Mouse (Mus musculus): ENCODE results near the gene Rnase1. TPM values are rescaled to one million over a fixed set of nuclear protein-coding genes. Genes with fewer than 3 reads are reported as not detected.
A peak's percentile ranks its signal among the peaks of the same experiment; 100 is the strongest.

The Rnase1 gene
- polyA plus RNA-seq, 1 experiment = 47.1 TPM

DNA sequence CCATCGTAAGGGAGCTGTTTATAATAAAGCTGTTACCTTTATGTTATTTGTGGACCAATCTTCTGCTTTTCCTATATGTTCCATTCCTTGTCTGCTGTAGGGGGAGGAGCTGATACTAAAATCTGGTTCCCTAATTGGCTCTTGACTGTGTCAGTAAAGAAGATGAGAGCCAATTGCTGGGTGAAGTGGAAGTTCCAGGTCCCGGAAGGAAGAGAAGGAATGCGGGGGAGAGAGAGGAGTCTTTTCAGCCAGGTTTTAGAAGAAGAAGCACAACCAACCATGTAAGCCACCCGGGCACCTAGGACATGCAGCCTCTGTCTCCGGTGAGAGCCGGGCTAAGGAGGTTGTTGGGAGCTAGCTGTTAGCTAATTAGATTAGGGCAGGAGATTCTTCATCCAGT is 20.9 kb downstream of the Rnase1 start:
- 92% methylated on average over 6 of the region's 6 CpGs for WGBS
- Histone ChIP-seq H3K4me1 (ENCODE audit: control insufficient read depth, insufficient read depth, insufficient read length, low read length) (peaks cover 7% of the 10 kb centered on the region; the same call in 1 of the 2 replicates), H3K27me3 (ENCODE audit: control insufficient read depth, insufficient read depth, low read length) (no peaks in the 10 kb centered on the region), H3K27ac (ENCODE audit: insufficient read depth, low read depth, low read length) (no peak overlapping the region), H3K36me3 (ENCODE audit: control insufficient read depth, insufficient read depth, low read length) (no peaks in the 10 kb centered on the region), H3K4me3 (ENCODE audit: low read depth, low read length) (no peak overlapping the region)
- TF ChIP-seq POLR2A (IDR thresholded peaks at IDR 0.05; ENCODE audit: low read depth, low read length) (no peak), CTCF (IDR thresholded peaks at IDR 0.05; ENCODE audit: extremely low read depth, insufficient read length, insufficient replicate concordance, low read depth, low read length) (no peak)

DNA sequence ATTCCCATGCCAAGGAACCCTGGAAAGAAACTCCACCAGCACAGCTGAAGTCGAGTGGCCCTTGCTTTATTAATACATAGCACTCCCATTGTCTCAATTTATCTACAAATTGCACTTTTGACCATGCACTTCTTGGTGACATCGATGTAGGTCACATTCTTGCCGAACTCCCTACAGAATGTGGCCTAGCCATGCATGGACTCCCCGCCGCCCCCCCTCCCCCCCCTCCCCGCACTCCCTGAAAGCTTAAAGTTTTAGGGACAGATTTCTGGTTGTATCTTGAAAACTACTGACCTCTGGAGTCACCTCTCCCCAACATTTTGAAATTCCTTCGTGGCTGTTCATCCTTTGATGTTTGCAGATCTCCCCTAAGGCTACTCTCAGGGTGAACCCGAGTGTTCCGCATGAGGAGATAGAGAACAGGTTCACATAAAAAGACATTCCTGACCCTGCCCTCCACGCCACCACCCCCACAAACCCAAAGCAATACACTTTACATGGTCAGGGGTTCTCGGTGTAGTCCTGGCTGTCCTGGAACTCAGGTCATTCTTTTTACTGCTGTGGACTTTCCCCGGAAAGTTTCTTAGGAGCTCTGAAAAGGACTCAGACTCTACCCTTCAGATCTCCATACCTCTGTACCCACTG is 32.5 kb downstream of the Rnase1 start, which contains the start of gene Eddm3b:
Gene Eddm3b (plus strand): TSS at position 511 of the 645 bp plus-strand sequence.
- no peak for TF ChIP-seq CTCF (IDR thresholded peaks at IDR 0.05; ENCODE audit: extremely low read depth, insufficient read length, insufficient replicate concordance, low read depth, low read length)
- TF ChIP-seq POLR2A (IDR thresholded peaks at IDR 0.05; ENCODE audit: low read depth, low read length) = no peak
- H3K4me1 ChIP-seq (ENCODE audit: control insufficient read depth, insufficient read depth, insufficient read length, low read length) = no peaks in the 10 kb centered on the region
- no peak within 1 kb of the TSS for H3K4me3 ChIP-seq (ENCODE audit: low read depth, low read length)
- no peaks in the 10 kb centered on the region for H3K27me3 ChIP-seq (ENCODE audit: control insufficient read depth, insufficient read depth, low read length)
- H3K27ac ChIP-seq (ENCODE audit: insufficient read depth, low read depth, low read length) = no peak within 1 kb of the TSS
- 72% methylated on average over 12 of the region's 12 CpGs for WGBS
- H3K36me3 ChIP-seq (ENCODE audit: control insufficient read depth, insufficient read depth, low read length) = no peaks in the 10 kb centered on the region

DNA sequence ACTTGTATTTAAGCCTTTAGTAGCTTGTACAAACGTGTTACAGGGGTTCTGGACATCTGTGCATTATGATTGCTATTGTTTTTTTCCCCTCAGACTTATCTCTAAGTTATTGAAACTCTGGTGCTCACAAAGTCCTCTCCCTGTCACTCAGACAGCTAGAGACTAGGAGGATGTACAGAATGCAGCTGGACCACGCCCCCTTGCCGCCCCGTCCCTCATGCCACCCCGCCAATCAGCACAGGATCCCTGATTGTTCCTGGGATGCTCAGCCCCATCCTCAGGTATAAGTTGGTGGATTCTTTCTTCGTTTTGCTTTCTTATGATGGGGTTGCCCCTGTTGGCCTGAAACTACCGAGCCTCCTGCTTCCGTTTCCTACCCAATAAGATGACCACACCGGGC is 33.1 kb downstream of the Rnase1 start:
- Histone ChIP-seq H3K4me1 (ENCODE audit: control insufficient read depth, insufficient read depth, insufficient read length, low read length) (no peaks in the 10 kb centered on the region), H3K4me3 (ENCODE audit: low read depth, low read length) (no peak overlapping the region), H3K36me3 (ENCODE audit: control insufficient read depth, insufficient read depth, low read length) (no peaks in the 10 kb centered on the region), H3K27ac (ENCODE audit: insufficient read depth, low read depth, low read length) (no peak overlapping the region), H3K27me3 (ENCODE audit: control insufficient read depth, insufficient read depth, low read length) (no peaks in the 10 kb centered on the region)
- 65% methylated on average over 9 of the region's 9 CpGs for WGBS
- no peak for TF ChIP-seq POLR2A (IDR thresholded peaks at IDR 0.05; ENCODE audit: low read depth, low read length)
- no peak for TF ChIP-seq CTCF (IDR thresholded peaks at IDR 0.05; ENCODE audit: extremely low read depth, insufficient read length, insufficient replicate concordance, low read depth, low read length)

- 69% methylated on average over 3 of the region's 3 CpGs for WGBS
- H3K4me3 ChIP-seq (ENCODE audit: low read depth, low read length) = no peak overlapping the region
- H3K36me3 ChIP-seq (ENCODE audit: control insufficient read depth, insufficient read depth, low read length) = no peaks in the 10 kb centered on the region
Measured at GRCm38 (mm10) chr14:51111966-51112365, 34.6 kb downstream of the Rnase1 start.

DNA sequence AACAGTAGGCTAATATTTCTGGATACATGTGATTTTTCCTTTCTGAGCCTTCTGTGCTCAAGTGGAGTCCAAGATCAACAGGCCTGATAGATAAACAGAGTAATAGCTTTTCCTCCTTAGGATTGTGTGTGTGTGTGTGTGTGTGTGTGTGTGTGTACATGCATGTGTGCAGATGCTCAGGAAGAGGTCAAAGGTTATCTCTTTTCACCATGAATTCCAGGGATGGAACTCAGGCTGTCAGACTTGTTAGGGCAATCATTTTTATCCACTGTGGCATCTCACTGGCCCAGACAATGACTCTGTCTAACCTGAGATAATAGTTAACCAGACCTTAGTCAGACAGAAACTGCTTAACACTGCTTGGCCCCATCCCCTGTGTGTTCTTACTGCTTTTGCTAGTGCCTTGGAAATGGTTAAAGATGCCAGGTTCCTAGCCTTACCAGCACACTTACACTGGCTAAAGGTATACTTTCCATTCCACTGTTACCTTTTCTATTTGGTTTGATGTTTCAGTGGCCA is 40.1 kb downstream of the Rnase1 start:
- peaks cover 10% of the 10 kb centered on the region for H3K36me3 ChIP-seq (ENCODE audit: control insufficient read depth, insufficient read depth, low read length)
- no peak overlapping the region for H3K4me3 ChIP-seq (ENCODE audit: low read depth, low read length)
- no peak for TF ChIP-seq POLR2A (IDR thresholded peaks at IDR 0.05; ENCODE audit: low read depth, low read length)
- no peak for TF ChIP-seq CTCF (IDR thresholded peaks at IDR 0.05; ENCODE audit: extremely low read depth, insufficient read length, insufficient replicate concordance, low read depth, low read length)
- H3K27ac ChIP-seq (ENCODE audit: insufficient read depth, low read depth, low read length) = peak overlapping the region; percentile 40; the same call in 1 of the 2 replicates
- H3K27me3 ChIP-seq (ENCODE audit: control insufficient read depth, insufficient read depth, low read length) = no peaks in the 10 kb centered on the region
- no peaks in the 10 kb centered on the region for H3K4me1 ChIP-seq (ENCODE audit: control insufficient read depth, insufficient read depth, insufficient read length, low read length)

More at GRCm38 (mm10) chr14:51111966-51112365, 34.6 kb downstream of the Rnase1 start:
- TF ChIP-seq CTCF (IDR thresholded peaks at IDR 0.05; ENCODE audit: extremely low read depth, insufficient read length, insufficient replicate concordance, low read depth, low read length) (no peak), POLR2A (IDR thresholded peaks at IDR 0.05; ENCODE audit: low read depth, low read length) (no peak)
- no peak overlapping the region for H3K27ac ChIP-seq (ENCODE audit: insufficient read depth, low read depth, low read length)
- no peaks in the 10 kb centered on the region for H3K27me3 ChIP-seq (ENCODE audit: control insufficient read depth, insufficient read depth, low read length)
- H3K4me1 ChIP-seq (ENCODE audit: control insufficient read depth, insufficient read depth, insufficient read length, low read length) = no peaks in the 10 kb centered on the region

DNA sequence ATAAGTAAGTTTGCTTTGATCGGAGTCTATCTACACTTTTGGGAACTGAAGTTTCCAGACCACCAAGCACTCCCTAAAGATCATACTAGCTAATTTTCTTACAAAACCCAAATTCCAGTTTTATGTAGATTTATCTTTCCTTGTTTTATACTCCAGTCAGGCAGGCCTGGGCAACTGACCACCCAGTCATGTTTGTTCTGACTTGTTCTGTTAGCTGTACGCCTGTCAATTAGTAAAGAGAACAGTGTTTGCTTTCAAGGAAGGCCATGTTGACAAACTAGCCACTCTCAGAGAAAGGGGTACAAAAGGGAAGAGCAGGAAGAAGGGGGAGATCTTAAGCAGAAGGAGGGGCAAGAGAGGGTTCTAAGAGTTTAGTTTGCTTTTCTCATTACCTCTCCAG is 42.2 kb downstream of the Rnase1 start:
- no peak for TF ChIP-seq CTCF (IDR thresholded peaks at IDR 0.05; ENCODE audit: extremely low read depth, insufficient read length, insufficient replicate concordance, low read depth, low read length)
- no peak for TF ChIP-seq POLR2A (IDR thresholded peaks at IDR 0.05; ENCODE audit: low read depth, low read length)
- 93% methylated on average over 2 of the region's 2 CpGs for whole genome bisulfite sequencing
- Histone ChIP-seq H3K27ac (ENCODE audit: insufficient read depth, low read depth, low read length) (no peak overlapping the region), H3K27me3 (ENCODE audit: control insufficient read depth, insufficient read depth, low read length) (no peaks in the 10 kb centered on the region), H3K4me1 (ENCODE audit: control insufficient read depth, insufficient read depth, insufficient read length, low read length) (no peaks in the 10 kb centered on the region), H3K4me3 (ENCODE audit: low read depth, low read length) (no peak overlapping the region), H3K36me3 (ENCODE audit: control insufficient read depth, insufficient read depth, low read length) (peaks cover 10% of the 10 kb centered on the region)

- H3K4me3 ChIP-seq (ENCODE audit: low read depth, low read length) = no peak overlapping the region
- TF ChIP-seq POLR2A (IDR thresholded peaks at IDR 0.05; ENCODE audit: low read depth, low read length) (no peak), CTCF (IDR thresholded peaks at IDR 0.05; ENCODE audit: extremely low read depth, insufficient read length, insufficient replicate concordance, low read depth, low read length) (peak; percentile 78; the same call in 1 of the 2 replicates)
- H3K27me3 ChIP-seq (ENCODE audit: control insufficient read depth, insufficient read depth, low read length) = no peaks in the 10 kb centered on the region
- H3K4me1 ChIP-seq (ENCODE audit: control insufficient read depth, insufficient read depth, insufficient read length, low read length) = no peaks in the 10 kb centered on the region
- peaks cover 10% of the 10 kb centered on the region for H3K36me3 ChIP-seq (ENCODE audit: control insufficient read depth, insufficient read depth, low read length)
- WGBS = 68% methylated on average over 3 of the region's 3 CpGs
- no peak overlapping the region for H3K27ac ChIP-seq (ENCODE audit: insufficient read depth, low read depth, low read length)
Measured at GRCm38 (mm10) chr14:51103217-51103616, 43.4 kb downstream of the Rnase1 start.

All from small intestine, adult 2 months (tissue).